Mouse (Mus musculus) CD4-positive, CD25-positive, alpha-beta regulatory T cell, adult 4 months (primary cell): ENCODE measurements at regions not wholly inside any gene's neighbourhood (a gene's known extent, or its start where the extent isn't known, plus 50 kb on each side); places are given as distances from the start of the nearest gene placed in this dataset.
A peak's percentile ranks its signal among the peaks of the same experiment; 100 is the strongest.
"Not testable (repeated sequence)": the region's sequence is repeated elsewhere in the genome, so short reads cannot be mapped to it uniquely, and the experiment has no call there.

ENCODE experiments used
- ATAC-seq: one replicate; pipeline ENCODE4 v1.8.0; 2017

GRCm38 (mm10) chr17:6489926-6490564 lies 60.1 kb downstream of the Dynlt1b start:
- ATAC-seq, result not testable (repeated sequence)

- not testable (repeated sequence) for ATAC-seq
Observed at GRCm38 (mm10) chr17:6490565-6490935, 60.6 kb downstream of the Dynlt1b start.

- peak; percentile 39 for ATAC-seq
Observed at GRCm38 (mm10) chr17:6492501-6492900, 62.6 kb downstream of the Dynlt1b start.

- ATAC-seq, result peak; percentile 37
Observed at GRCm38 (mm10) chr17:6492950-6493349, 63.0 kb downstream of the Dynlt1b start.

GRCm38 (mm10) chr17:6496491-6496890 lies 66.6 kb downstream of the Dynlt1b start:
- ATAC-seq, result not testable (repeated sequence)

GRCm38 (mm10) chr17:6502676-6503075 lies 72.8 kb downstream of the Dynlt1b start:
- not testable (repeated sequence) for ATAC-seq

GRCm38 (mm10) chr17:6505896-6506295 lies 76.0 kb downstream of the Dynlt1b start:
- ATAC-seq, result not testable (repeated sequence)

GRCm38 (mm10) chr17:6515128-6515527 lies 85.2 kb downstream of the Dynlt1b start:
- ATAC-seq, result not testable (repeated sequence)

GRCm38 (mm10) chr17:6519107-6519506 lies 82.4 kb upstream of the Dynlt1c start:
- not testable (repeated sequence) for ATAC-seq

GRCm38 (mm10) chr17:6520001-6520400 lies 81.5 kb upstream of the Dynlt1c start:
- ATAC-seq, result not testable (repeated sequence)

GRCm38 (mm10) chr17:6520751-6521150 lies 80.7 kb upstream of the Dynlt1c start:
- not testable (repeated sequence) for ATAC-seq

GRCm38 (mm10) chr17:6522185-6522584 lies 79.3 kb upstream of the Dynlt1c start:
- ATAC-seq, result not testable (repeated sequence)

- not testable (repeated sequence) for ATAC-seq
Observed at GRCm38 (mm10) chr17:6538723-6539122, 62.7 kb upstream of the Dynlt1c start.

GRCm38 (mm10) chr17:6547064-6547760 lies 54.3 kb upstream of the Dynlt1c start:
- ATAC-seq, result not testable (repeated sequence)

- ATAC-seq, result not testable (repeated sequence)
Observed at GRCm38 (mm10) chr17:6547937-6548336, 53.5 kb upstream of the Dynlt1c start.
